Mouse (Mus musculus): Measurements from ENCODE around the gene Acot4. TPM values are rescaled to one million over a fixed set of nuclear protein-coding genes. Genes with fewer than 3 reads are reported as not detected.
"Not testable (repeated sequence)": the region's sequence is repeated elsewhere in the genome, so short reads cannot be mapped to it uniquely, and the experiment has no call there.

The Acot4 gene
- polyA plus RNA-seq, 1 experiment from 2014 or later, result 0.16 TPM

DNA sequence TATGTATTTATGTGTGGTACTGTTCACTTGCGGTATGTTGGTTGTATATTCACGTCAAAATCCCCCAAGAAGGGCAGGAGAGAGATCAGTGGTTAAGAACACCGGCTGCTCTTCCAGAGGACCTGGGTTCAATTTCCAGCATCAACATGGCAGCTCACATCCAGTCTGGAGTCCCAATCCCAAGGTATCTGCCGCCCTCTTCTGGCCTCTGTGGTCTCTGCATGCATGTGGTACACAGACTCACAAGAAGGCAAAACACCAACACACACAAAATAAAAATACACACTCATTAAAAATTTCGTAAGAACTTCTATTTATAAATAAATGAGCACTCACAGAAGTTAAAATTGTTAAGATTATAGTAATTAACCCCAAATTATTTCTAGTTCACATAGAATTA lies 25.0 kb downstream of the Acot4 start:
- Histone ChIP-seq H3K27ac (replicated peaks) (no peak overlapping the region), H3K4me3 (no peak overlapping the region), H3K27me3 (replicated peaks; ENCODE audit: low read depth, poor library complexity, severe bottlenecking) (peaks cover 19% of the 10 kb centered on the region), H3K36me3 (replicated peaks) (no peaks in the 10 kb centered on the region), H3K9me3 (no peaks in the 10 kb centered on the region), H3K4me1 (no peaks in the 10 kb centered on the region)
- WGBS, result 73% methylated on average over 5 of the region's 5 CpGs
- peak; percentile 19 for DNase-seq (ENCODE audit: low spot score)

- WGBS, result 87% methylated on average over 2 of the region's 2 CpGs
- H3K36me3 ChIP-seq (replicated peaks), result no peaks in the 10 kb centered on the region
These were observed 25.7 kb downstream of the Acot4 start for GRCm38 (mm10) chr12:84063833-84064232.

GRCm38 (mm10) chr12:84064621-84065020 lies 26.4 kb downstream of the Acot4 start:
- Histone ChIP-seq H3K27me3 (replicated peaks; ENCODE audit: low read depth, poor library complexity, severe bottlenecking) (peaks cover 32% of the 10 kb centered on the region), H3K36me3 (replicated peaks) (no peaks in the 10 kb centered on the region), H3K4me3 (no peak overlapping the region), H3K27ac (replicated peaks) (no peak overlapping the region), H3K4me1 (peaks cover 6% of the 10 kb centered on the region; the same call in 1 of the 2 replicates), H3K9me3 (no peaks in the 10 kb centered on the region)
- no peak for DNase-seq (ENCODE audit: low spot score)
- 74% methylated on average over 8 of the region's 8 CpGs for WGBS

More at GRCm38 (mm10) chr12:84063833-84064232, 25.7 kb downstream of the Acot4 start:
- Histone ChIP-seq H3K4me3 (no peak overlapping the region), H3K9me3 (no peaks in the 10 kb centered on the region), H3K27ac (replicated peaks) (no peak overlapping the region), H3K27me3 (replicated peaks; ENCODE audit: low read depth, poor library complexity, severe bottlenecking) (peaks cover 25% of the 10 kb centered on the region), H3K4me1 (no peaks in the 10 kb centered on the region)
- no peak for DNase-seq (ENCODE audit: low spot score)

DNA sequence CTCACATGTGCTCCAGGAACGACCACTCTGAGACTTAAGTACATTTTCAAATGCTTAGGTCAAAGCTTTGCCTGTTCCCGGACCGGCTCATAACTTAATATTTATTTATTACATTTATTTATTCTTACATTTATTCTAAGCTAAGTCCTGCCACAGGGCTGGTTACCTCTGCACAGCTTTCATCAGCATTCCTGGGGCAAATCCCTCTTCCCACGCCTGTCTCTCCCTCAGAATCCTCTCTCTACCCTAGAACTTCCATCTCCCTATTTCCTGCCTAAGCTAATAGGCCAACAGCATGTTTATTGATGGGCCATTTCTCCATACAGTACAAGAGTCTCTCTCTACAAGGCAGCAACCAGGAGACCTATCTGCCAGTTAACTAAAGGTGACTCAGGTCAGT lies 29.6 kb downstream of the Acot4 start:
- no peak for DNase-seq (ENCODE audit: low spot score)
- Histone ChIP-seq H3K9me3 (no peaks in the 10 kb centered on the region), H3K4me3 (no peak overlapping the region), H3K36me3 (replicated peaks) (no peaks in the 10 kb centered on the region), H3K27me3 (replicated peaks; ENCODE audit: low read depth, poor library complexity, severe bottlenecking) (peaks cover 55% of the 10 kb centered on the region), H3K4me1 (peaks cover 9% of the 10 kb centered on the region; the same call in 1 of the 2 replicates), H3K27ac (replicated peaks) (no peak overlapping the region)
- WGBS, result 91% methylated on average over 4 of the region's 4 CpGs

- 66% methylated on average over 8 of the region's 8 CpGs for WGBS
- no peak for DNase-seq (ENCODE audit: low spot score)
- no peak overlapping the region for H3K27ac ChIP-seq (replicated peaks)
- H3K36me3 ChIP-seq (replicated peaks), result no peaks in the 10 kb centered on the region
- H3K4me3 ChIP-seq, result no peak overlapping the region
- H3K27me3 ChIP-seq (replicated peaks; ENCODE audit: low read depth, poor library complexity, severe bottlenecking), result peaks cover 55% of the 10 kb centered on the region
- H3K4me1 ChIP-seq, result peaks cover 9% of the 10 kb centered on the region; the same call in 1 of the 2 replicates
- no peaks in the 10 kb centered on the region for H3K9me3 ChIP-seq
These were observed 30.1 kb downstream of the Acot4 start for GRCm38 (mm10) chr12:84068296-84068695.

DNA sequence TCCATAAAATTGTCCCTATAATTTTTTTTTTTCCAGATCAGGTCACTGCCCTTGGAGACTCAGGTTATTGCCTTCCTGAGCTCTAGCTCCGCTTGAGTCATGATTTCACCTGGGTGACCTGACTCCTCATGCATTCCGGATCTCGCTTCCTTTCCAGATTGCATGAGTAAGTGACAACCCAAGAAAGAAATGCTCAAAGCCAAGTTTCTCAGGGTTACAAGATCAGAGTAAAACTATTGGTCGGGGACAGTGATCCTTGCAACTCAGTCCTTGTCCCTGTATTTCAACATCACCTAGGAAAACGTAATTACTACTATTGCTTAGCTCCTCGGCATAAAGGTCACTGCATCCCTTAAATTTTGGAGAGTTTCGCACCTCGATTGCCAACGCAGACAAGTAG lies 30.8 kb downstream of the Acot4 start, which contains the start of gene Acot5:
Acot5 (plus strand) TSS at position 340 of the 400 bp plus-strand sequence.
- Histone ChIP-seq H3K4me1 (peaks cover 9% of the 10 kb centered on the region; the same call in 1 of the 2 replicates), H3K27me3 (replicated peaks; ENCODE audit: low read depth, poor library complexity, severe bottlenecking) (peaks cover 55% of the 10 kb centered on the region), H3K27ac (replicated peaks) (no peak within 1 kb of the TSS), H3K9me3 (no peaks in the 10 kb centered on the region), H3K4me3 (peak within 1 kb of the TSS; percentile 54), H3K36me3 (replicated peaks) (no peaks in the 10 kb centered on the region)
- WGBS, result 55% methylated on average over 9 of the region's 9 CpGs
- no peak for DNase-seq (ENCODE audit: low spot score)

GRCm38 (mm10) chr12:84069582-84069981 lies 31.4 kb downstream of the Acot4 start:
- H3K9me3 ChIP-seq; DNase-seq (ENCODE audit: low spot score); H3K4me1 ChIP-seq; H3K27ac ChIP-seq (replicated peaks); H3K36me3 ChIP-seq (replicated peaks): not testable (repeated sequence)
- peaks cover 55% of the 10 kb centered on the region for H3K27me3 ChIP-seq (replicated peaks; ENCODE audit: low read depth, poor library complexity, severe bottlenecking)
- WGBS, result 3% methylated on average over 51 of the region's 52 CpGs
- peak overlapping the region; percentile 54 for H3K4me3 ChIP-seq

DNA sequence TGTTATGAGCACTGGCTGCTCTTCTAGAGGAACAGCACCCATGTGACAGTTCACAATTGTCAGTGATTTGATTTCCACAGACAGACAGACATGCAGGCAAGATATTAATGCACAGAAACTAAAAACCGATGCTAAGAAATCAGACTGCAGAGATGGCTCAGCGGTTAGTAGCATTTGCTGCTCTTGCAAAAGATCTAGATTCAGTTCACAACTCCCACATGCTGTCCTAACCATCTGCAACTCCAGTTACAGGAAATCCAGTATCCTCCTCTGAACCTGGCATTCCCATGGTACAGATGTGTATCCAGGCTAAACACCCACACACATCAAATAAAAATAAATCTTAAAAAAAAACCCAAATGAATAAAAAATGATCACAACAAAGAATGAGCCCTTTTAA lies 33.5 kb downstream of the Acot4 start:
- peaks cover 52% of the 10 kb centered on the region for H3K27me3 ChIP-seq (replicated peaks; ENCODE audit: low read depth, poor library complexity, severe bottlenecking)
- H3K4me1 ChIP-seq, result peaks cover 9% of the 10 kb centered on the region; the same call in 1 of the 2 replicates
- no peak overlapping the region for H3K27ac ChIP-seq (replicated peaks)
- WGBS, result 88% methylated on average over 2 of the region's 2 CpGs
- DNase-seq (ENCODE audit: low spot score), result no peak
- H3K4me3 ChIP-seq, result no peak overlapping the region
- no peaks in the 10 kb centered on the region for H3K36me3 ChIP-seq (replicated peaks)
- no peaks in the 10 kb centered on the region for H3K9me3 ChIP-seq

GRCm38 (mm10) chr12:84077371-84077990 lies 39.3 kb downstream of the Acot4 start:
- no peak for DNase-seq (ENCODE audit: low spot score)
- Histone ChIP-seq H3K27me3 (replicated peaks; ENCODE audit: low read depth, poor library complexity, severe bottlenecking) (no peaks in the 10 kb centered on the region), H3K36me3 (replicated peaks) (no peaks in the 10 kb centered on the region), H3K27ac (replicated peaks) (no peak overlapping the region), H3K9me3 (no peaks in the 10 kb centered on the region), H3K4me1 (no peaks in the 10 kb centered on the region), H3K4me3 (no peak overlapping the region)
- WGBS, result 83% methylated on average over 4 of the region's 4 CpGs

- H3K27ac ChIP-seq (replicated peaks), result no peak overlapping the region
- H3K4me1 ChIP-seq, result no peaks in the 10 kb centered on the region
- H3K36me3 ChIP-seq (replicated peaks), result no peaks in the 10 kb centered on the region
- no peak for DNase-seq (ENCODE audit: low spot score)
- H3K27me3 ChIP-seq (replicated peaks; ENCODE audit: low read depth, poor library complexity, severe bottlenecking), result no peaks in the 10 kb centered on the region
- WGBS, result 93% methylated on average over 2 of the region's 2 CpGs
- H3K9me3 ChIP-seq, result peaks cover 3% of the 10 kb centered on the region; the same call in 1 of the 2 replicates
- H3K4me3 ChIP-seq, result no peak overlapping the region
These were observed 45.7 kb downstream of the Acot4 start for GRCm38 (mm10) chr12:84083842-84084241.

DNA sequence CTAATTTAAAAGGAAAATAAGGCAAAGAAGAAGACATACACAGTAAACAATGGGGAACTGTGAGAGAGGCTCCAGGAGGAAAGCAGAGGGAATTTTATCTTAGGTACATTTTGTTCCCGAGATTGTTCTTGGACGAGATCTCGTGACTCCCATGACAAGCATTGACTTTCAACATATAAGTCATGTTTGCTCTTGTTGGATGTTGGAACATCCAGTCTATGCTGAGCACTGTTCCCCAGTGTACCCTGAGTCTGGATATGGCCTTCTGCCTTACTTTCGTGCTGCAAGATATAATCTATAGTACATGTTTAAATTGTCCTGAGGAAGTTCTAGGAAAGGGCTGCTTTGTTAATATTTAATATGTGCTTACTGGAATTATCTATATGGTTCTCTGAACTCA lies 46.4 kb downstream of the Acot4 start:
- 91% methylated on average over 4 of the region's 4 CpGs for WGBS
- no peaks in the 10 kb centered on the region for H3K36me3 ChIP-seq (replicated peaks)
- no peaks in the 10 kb centered on the region for H3K27me3 ChIP-seq (replicated peaks; ENCODE audit: low read depth, poor library complexity, severe bottlenecking)
- H3K9me3 ChIP-seq, result peaks cover 8% of the 10 kb centered on the region; the same call in 1 of the 2 replicates
- H3K4me3 ChIP-seq, result no peak overlapping the region
- no peak overlapping the region for H3K27ac ChIP-seq (replicated peaks)
- H3K4me1 ChIP-seq, result no peaks in the 10 kb centered on the region
- no peak for DNase-seq (ENCODE audit: low spot score)

- H3K4me1 ChIP-seq; H3K27ac ChIP-seq (replicated peaks); DNase-seq (ENCODE audit: low spot score); H3K4me3 ChIP-seq; H3K36me3 ChIP-seq (replicated peaks); H3K27me3 ChIP-seq (replicated peaks; ENCODE audit: low read depth, poor library complexity, severe bottlenecking): not testable (repeated sequence)
- peaks cover 41% of the 10 kb centered on the region for H3K9me3 ChIP-seq
- WGBS, result 89% methylated on average over 5 of the region's 5 CpGs
These were observed 56.5 kb downstream of the Acot4 start for GRCm38 (mm10) chr12:84094666-84095065.
